Mouse (Mus musculus) heart, embryonic 12.5 days (tissue): Measurements from ENCODE around the gene Elf3. TPM values are rescaled to one million over a fixed set of nuclear protein-coding genes. Genes with fewer than 3 reads are reported as not detected.
"Not testable (repeated sequence)": the region's sequence is repeated elsewhere in the genome, so short reads cannot be mapped to it uniquely, and the experiment has no call there.

Experiments
- ATAC-seq: fragments of 200-750 bp; cut with Nextera tagmentation; 2 replicates; pipeline ENCODE4 v1.8.0; 2017; ENCODE audit warnings: moderate TSS enrichment, moderate library complexity; ENCODE audit not compliant: insufficient number of reproducible peaks, low FRiP score
- H3K27ac ChIP-seq: fragments of 300-500 bp; sonication (generic); 2 replicates; pipeline ENCODE4 v1.5.1; 2016; ENCODE audit warnings: mild to moderate bottlenecking, moderate library complexity; ENCODE audit not compliant: poor library complexity, severe bottlenecking
- H3K27me3 ChIP-seq: fragments of 300-500 bp; sonication (generic); replicated peaks from 2 replicates; pipeline ENCODE4 v1.6.1; 2016; ENCODE audit warnings: mild to moderate bottlenecking, moderate library complexity
- H3K36me3 ChIP-seq: fragments of 300-500 bp; sonication (generic); 2 replicates; pipeline ENCODE4 v1.6.1; 2016; ENCODE audit warnings: mild to moderate bottlenecking, moderate library complexity
- H3K4me1 ChIP-seq: fragments of 300-500 bp; sonication (generic); replicated peaks from 2 replicates; pipeline ENCODE4 v1.6.1; 2016; ENCODE audit warnings: mild to moderate bottlenecking
- H3K4me2 ChIP-seq: fragments of 300-500 bp; sonication (generic); 2 replicates; pipeline ENCODE4 v1.6.1; 2016; ENCODE audit warnings: mild to moderate bottlenecking, moderate library complexity
- H3K4me3 ChIP-seq: fragments of 300-500 bp; sonication (generic); 2 replicates; pipeline ENCODE4 v1.5.1; 2016; ENCODE audit warnings: mild to moderate bottlenecking
- H3K9ac ChIP-seq: fragments of 300-500 bp; sonication (generic); 2 replicates; pipeline ENCODE4 v1.6.1; 2016; ENCODE audit warnings: mild to moderate bottlenecking, moderate library complexity
- H3K9me3 ChIP-seq: fragments of 300-500 bp; sonication (generic); replicated peaks from 2 replicates; pipeline ENCODE4 v1.6.1; 2016; ENCODE audit warnings: mild to moderate bottlenecking, moderate library complexity
- WGBS: fragments of 180-500 bp; shearing (Covaris S2); methylation state at CpG from one replicate; pipeline ENCODE4 v1.1.7; 2016; 5-methylcytosine and 5-hydroxymethylcytosine counted together
- polyA plus RNA-seq: library from polyadenylated mRNA; unstranded; fragments of >200 nt; fragmentation: Nextera tagmentation; extraction: Ambion mirVana; gene quantifications from 2 replicates; pipeline ENCODE4 v1.2.1, GENCODE M21; 2016

The Elf3 gene
- polyA plus RNA-seq, 1 experiment from 2014 or later: 0.91 TPM

DNA sequence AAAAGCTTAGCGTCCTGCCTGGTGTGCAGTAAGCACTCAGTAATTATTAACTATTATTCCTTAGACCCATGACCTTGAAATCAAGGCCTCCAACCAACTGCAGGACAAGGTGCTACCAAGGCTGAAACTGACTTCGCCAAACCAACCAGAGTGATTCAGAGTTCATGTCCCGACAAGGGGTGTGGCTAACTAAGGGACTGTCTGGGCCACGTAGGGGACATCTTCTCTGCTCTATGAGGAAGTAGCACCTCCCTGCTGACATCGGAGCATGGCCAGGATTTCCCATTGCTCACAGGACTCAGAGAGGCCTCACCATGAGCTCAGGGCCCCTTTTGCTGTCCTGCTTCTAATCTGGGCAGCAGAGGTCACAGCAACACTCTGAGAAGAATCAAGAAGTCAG is 7.5 kb upstream of the Elf3 start:
- no peak overlapping the region for H3K4me2 ChIP-seq
- no peaks in the 10 kb centered on the region for H3K27me3 ChIP-seq
- no peak overlapping the region for H3K27ac ChIP-seq
- peaks cover 77% of the 10 kb centered on the region for H3K36me3 ChIP-seq
- H3K9ac ChIP-seq: no peak overlapping the region
- peaks cover 5% of the 10 kb centered on the region for H3K4me1 ChIP-seq
- no peak for ATAC-seq
- 67% methylated on average over 5 of the region's 5 CpGs for WGBS
- no peak overlapping the region for H3K4me3 ChIP-seq
- H3K9me3 ChIP-seq: no peaks in the 10 kb centered on the region

DNA sequence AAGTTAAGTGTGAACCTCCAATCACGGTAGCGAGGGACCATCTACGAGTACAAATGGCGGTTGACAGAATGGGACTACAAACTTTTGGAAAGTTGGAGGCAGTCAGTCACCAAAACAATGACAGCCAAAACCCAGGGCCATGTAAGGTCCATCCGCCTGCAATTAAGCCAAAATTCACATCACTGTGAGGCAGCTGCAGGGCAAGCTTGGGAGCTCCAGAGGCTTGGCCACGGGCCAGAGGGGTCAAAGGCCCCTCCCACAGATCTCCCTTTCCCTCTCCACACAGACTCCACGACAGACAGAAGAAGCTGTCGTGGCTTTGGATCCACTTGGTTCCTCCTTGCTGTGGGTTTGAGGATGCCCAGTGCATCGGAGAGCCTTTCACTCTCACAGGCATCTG is 4.9 kb upstream of the Elf3 start:
- ATAC-seq: no peak
- Histone ChIP-seq H3K9me3 (no peaks in the 10 kb centered on the region), H3K4me1 (peaks cover 24% of the 10 kb centered on the region), H3K9ac (no peak overlapping the region), H3K36me3 (peaks cover 68% of the 10 kb centered on the region), H3K27me3 (no peaks in the 10 kb centered on the region), H3K4me2 (no peak overlapping the region), H3K4me3 (no peak overlapping the region), H3K27ac (no peak overlapping the region)
- WGBS: 77% methylated on average over 9 of the region's 9 CpGs

DNA sequence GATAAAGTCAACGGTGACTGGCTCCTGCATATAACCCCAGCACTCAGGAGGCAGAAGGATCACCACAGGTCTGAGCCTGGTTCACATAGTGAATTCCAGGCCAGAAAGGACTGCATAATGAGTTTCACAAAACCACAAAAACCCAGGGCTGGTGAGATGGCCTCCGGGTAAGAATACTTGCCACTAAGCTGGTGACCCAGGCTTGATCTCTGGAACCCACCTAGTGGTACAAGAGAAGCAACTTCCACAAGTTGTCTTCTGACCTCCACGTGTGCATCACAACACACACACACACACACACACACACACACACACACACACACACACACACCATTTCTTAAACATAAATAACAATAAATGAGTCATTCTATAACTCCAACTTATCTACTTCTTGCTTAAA is 4.0 kb upstream of the Elf3 start:
- no peak overlapping the region for H3K9ac ChIP-seq
- peaks cover 28% of the 10 kb centered on the region for H3K4me1 ChIP-seq
- H3K9me3 ChIP-seq: no peaks in the 10 kb centered on the region
- no peak overlapping the region for H3K4me3 ChIP-seq
- no peak overlapping the region for H3K27ac ChIP-seq
- no peak overlapping the region for H3K4me2 ChIP-seq
- peaks cover 4% of the 10 kb centered on the region for H3K27me3 ChIP-seq
- ATAC-seq: no peak
- peaks cover 61% of the 10 kb centered on the region for H3K36me3 ChIP-seq
- 73% methylated on average over 3 of the region's 3 CpGs for WGBS

DNA sequence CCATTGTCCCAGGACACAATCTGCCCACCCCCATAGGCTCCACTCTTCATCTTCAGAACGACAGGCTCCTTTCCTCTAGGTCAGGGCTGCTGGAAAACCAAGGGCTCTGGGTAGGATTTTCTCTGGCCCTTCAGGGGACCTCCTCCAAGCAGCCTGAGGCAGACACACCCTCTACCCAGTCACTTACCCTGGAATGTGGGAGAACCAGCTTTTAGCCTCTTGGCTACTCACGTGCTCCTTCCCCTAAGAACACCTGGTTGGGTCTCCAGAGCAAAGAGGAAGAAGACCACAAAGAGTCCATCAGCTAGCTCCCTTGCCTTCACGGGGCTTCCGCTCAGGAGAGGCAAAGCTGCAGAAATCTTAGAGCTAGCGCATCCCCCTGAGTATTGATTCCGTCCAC is 2.6 kb upstream of the Elf3 start:
- Histone ChIP-seq H3K9ac (no peak overlapping the region), H3K27me3 (peaks cover 18% of the 10 kb centered on the region), H3K9me3 (no peaks in the 10 kb centered on the region), H3K36me3 (peaks cover 47% of the 10 kb centered on the region), H3K4me1 (peaks cover 28% of the 10 kb centered on the region), H3K27ac (peak overlapping the region; percentile 28; the same call in 1 of the 2 replicates), H3K4me2 (no peak overlapping the region), H3K4me3 (no peak overlapping the region)
- no peak for ATAC-seq
- WGBS: 71% methylated on average over 6 of the region's 6 CpGs

GRCm38 (mm10) chr1:135259128-135259436 is 714 bp upstream of the Elf3 start:
- Histone ChIP-seq H3K36me3 (peaks cover 28% of the 10 kb centered on the region), H3K9me3 (no peaks in the 10 kb centered on the region), H3K27me3 (peaks cover 36% of the 10 kb centered on the region), H3K4me3 (peak overlapping the region; percentile 31), H3K27ac (no peak overlapping the region), H3K4me1 (peaks cover 28% of the 10 kb centered on the region), H3K4me2 (peak overlapping the region; percentile 71), H3K9ac (peak overlapping the region; percentile 58)
- 2% methylated on average over 10 of the region's 10 CpGs for WGBS
- ATAC-seq: peak; percentile 65

DNA sequence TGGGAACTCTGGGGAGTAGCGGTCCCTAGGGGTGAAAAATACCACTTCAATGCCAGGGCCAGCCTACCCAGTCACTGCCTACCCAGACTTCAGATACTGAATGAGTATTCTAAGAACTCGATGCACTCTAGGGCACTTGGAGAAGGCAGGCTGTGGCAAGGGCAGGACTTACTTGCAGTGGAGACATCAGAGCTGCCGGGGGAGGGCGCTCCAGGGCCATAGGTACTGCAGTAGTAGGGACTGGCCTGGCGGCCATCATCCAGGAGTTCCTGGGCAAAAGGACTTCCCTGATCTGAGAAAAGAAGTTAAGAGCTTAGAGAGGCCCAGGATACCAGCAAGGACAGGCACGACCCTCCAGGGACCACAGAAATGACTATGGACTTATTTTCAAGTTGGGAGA is 2.1 kb downstream of the Elf3 start:
- Histone ChIP-seq H3K36me3 (0 out of 2 replicates have a peak, but pooled peaks cover under 1% of the 10 kb centered on the region), H3K9ac (no peak overlapping the region), H3K4me3 (no peak overlapping the region), H3K9me3 (no peaks in the 10 kb centered on the region), H3K27me3 (peaks cover 44% of the 10 kb centered on the region), H3K4me2 (no peak overlapping the region), H3K4me1 (peaks cover 31% of the 10 kb centered on the region), H3K27ac (no peak overlapping the region)
- no peak for ATAC-seq
- 73% methylated on average over 6 of the region's 6 CpGs for WGBS

DNA sequence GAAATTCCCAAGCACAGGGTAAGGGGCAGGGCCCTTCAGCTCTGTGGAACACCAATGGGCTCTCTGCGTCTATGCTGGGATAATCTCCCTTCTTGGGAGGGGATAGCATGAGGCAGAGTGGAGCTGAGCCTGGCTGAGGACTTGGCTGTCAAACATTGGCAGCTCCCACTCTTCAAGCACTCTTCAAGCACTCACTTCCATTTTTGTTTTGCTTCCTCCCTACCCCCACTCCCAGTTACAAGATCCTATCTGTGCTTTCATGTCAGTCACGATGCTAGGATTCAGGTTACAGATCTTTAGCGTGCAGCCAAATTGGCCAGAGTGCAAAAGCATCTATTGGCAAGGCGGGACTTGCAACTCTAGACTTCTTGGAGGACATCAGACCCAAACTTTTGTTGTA is 5.5 kb downstream of the Elf3 start:
- no peak for ATAC-seq

DNA sequence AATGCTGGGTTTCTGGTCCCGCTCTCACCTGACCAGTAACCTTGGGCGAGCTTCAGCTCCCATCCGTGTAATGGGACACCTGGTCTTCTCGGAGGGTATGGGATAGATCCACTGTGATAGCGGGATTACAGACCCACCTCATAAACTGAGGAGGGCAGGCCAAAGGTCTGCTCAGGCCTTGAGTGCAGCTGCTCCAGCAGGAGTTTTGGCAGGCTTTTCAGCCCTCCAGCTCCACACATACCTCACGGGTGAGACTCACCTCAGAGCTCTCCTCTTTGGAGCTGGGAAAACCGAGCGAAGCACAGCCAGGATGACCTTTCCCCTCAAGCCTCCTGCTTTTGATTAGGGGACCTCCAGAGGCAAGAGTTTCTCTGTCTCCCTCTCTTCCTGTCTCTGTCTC is 7.0 kb downstream of the Elf3 start:
- ATAC-seq: no peak
- peaks cover 75% of the 10 kb centered on the region for H3K27me3 ChIP-seq
- no peak overlapping the region for H3K4me3 ChIP-seq
- peaks cover 16% of the 10 kb centered on the region; the same call in 1 of the 2 replicates for H3K4me1 ChIP-seq
- no peak overlapping the region for H3K27ac ChIP-seq
- no peaks in the 10 kb centered on the region for H3K36me3 ChIP-seq
- 84% methylated on average over 8 of the region's 8 CpGs for WGBS
- no peak overlapping the region for H3K9ac ChIP-seq
- no peak overlapping the region for H3K4me2 ChIP-seq
- H3K9me3 ChIP-seq: no peaks in the 10 kb centered on the region

More for the DNA sequence above, 5.5 kb downstream of the Elf3 start:
- Histone ChIP-seq H3K36me3 (no peaks in the 10 kb centered on the region), H3K4me2 (no peak overlapping the region), H3K9ac (no peak overlapping the region), H3K27me3 (peaks cover 75% of the 10 kb centered on the region), H3K27ac (no peak overlapping the region), H3K4me3 (no peak overlapping the region), H3K9me3 (no peaks in the 10 kb centered on the region), H3K4me1 (peaks cover 16% of the 10 kb centered on the region; the same call in 1 of the 2 replicates)
- WGBS: 28% methylated on average over 4 of the region's 4 CpGs

DNA sequence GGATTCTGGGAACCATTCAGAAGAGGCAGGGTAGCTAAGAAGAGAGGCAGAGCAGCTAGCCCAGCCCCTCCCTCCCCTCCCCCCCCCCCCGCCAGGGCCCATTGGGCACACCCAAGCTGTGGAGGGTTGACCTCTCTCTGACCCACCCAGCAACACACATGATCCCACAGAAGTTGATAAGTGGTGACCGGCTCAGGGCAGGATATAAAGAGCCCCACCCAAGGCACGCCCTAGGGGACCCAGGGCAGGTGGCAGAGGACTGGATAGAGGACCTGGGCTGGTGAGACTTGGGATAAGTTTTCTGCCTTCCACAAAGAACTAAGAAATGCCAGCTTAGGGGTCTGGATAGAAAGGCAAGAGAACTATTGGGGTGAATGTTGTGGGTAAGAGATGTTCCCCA is 7.7 kb downstream of the Elf3 start:
- WGBS: 49% methylated on average over 2 of the region's 3 CpGs

DNA sequence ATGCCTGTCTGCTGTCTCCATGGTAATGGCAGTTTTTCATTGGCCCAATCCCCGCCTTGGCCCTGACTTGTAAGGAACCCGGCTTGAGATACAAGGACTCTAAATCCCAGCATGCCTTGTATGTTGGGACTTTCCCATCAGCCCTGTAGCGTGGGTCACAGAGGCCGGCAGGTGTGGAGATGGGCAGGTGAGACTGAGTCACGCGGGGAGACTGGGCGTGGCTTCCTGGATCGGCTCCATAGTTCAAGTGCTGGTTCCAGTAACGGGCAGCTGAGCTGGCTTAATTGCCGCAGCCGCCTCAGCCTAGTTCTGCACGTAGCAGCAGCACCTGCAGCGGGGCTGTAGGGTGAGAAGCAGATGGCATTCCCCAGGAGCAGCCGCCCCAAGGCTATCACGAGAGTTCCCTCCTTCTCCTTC is 9.9 kb downstream of the Elf3 start:
- Histone ChIP-seq H3K9ac (no peak overlapping the region), H3K9me3 (no peaks in the 10 kb centered on the region), H3K36me3 (no peaks in the 10 kb centered on the region), H3K27me3 (peaks cover 51% of the 10 kb centered on the region), H3K4me2 (peak overlapping the region; percentile 41), H3K4me1 (peaks cover 16% of the 10 kb centered on the region; the same call in 1 of the 2 replicates), H3K4me3 (no peak overlapping the region), H3K27ac (no peak overlapping the region)
- ATAC-seq: no peak
- 12% methylated on average over 15 of the region's 15 CpGs for WGBS

More for the DNA sequence above, 7.7 kb downstream of the Elf3 start:
- no peak overlapping the region for H3K9ac ChIP-seq
- no peak overlapping the region for H3K4me3 ChIP-seq
- no peak overlapping the region for H3K4me2 ChIP-seq
- no peak overlapping the region for H3K27ac ChIP-seq
- peaks cover 71% of the 10 kb centered on the region for H3K27me3 ChIP-seq
- no peaks in the 10 kb centered on the region for H3K36me3 ChIP-seq
- peak; percentile 68; the same call in 1 of the 2 replicates for ATAC-seq
- H3K4me1 ChIP-seq: peaks cover 16% of the 10 kb centered on the region; the same call in 1 of the 2 replicates
- no peaks in the 10 kb centered on the region for H3K9me3 ChIP-seq

GRCm38 (mm10) chr1:135244014-135244413 is 14.4 kb downstream of the Elf3 start:
- H3K4me1 ChIP-seq: 0 out of 2 replicates have a peak, but pooled peaks cover 4% of the 10 kb centered on the region
- WGBS: 73% methylated on average over 8 of the region's 8 CpGs
- no peaks in the 10 kb centered on the region for H3K36me3 ChIP-seq
- H3K27ac ChIP-seq: no peak overlapping the region
- no peak overlapping the region for H3K4me2 ChIP-seq
- H3K27me3 ChIP-seq: peaks cover 26% of the 10 kb centered on the region
- no peak for ATAC-seq
- H3K4me3 ChIP-seq: no peak overlapping the region
- H3K9me3 ChIP-seq: no peaks in the 10 kb centered on the region
- no peak overlapping the region for H3K9ac ChIP-seq

GRCm38 (mm10) chr1:135240206-135240605 is 18.2 kb downstream of the Elf3 start:
- H3K36me3 ChIP-seq, ATAC-seq, H3K9me3 ChIP-seq, H3K4me2 ChIP-seq, H3K4me3 ChIP-seq, H3K27ac ChIP-seq, H3K27me3 ChIP-seq, H3K4me1 ChIP-seq, H3K9ac ChIP-seq: not testable (repeated sequence)
- WGBS: 63% methylated on average over 4 of the region's 4 CpGs
